Mouse (Mus musculus) MEL (cell line): Measurements from ENCODE around the gene Pidd1. TPM values are rescaled to one million over a fixed set of nuclear protein-coding genes. Genes with fewer than 3 reads are reported as not detected.

Experiments
- DNase-seq: peaks from one replicate; pipeline ENCODE4 v3.0.0; 2011; ENCODE audit warnings: low read depth, low spot score
- H3K27ac ChIP-seq: 2 replicates; pipeline ENCODE4 v1.5.1; 2012; ENCODE audit warnings: low read depth, mild to moderate bottlenecking, control low read depth, low read length, moderate library complexity; ENCODE audit not compliant: control insufficient read depth
- H3K27me3 ChIP-seq, 2 experiments: fragments of 150-350 bp in 1 of 2; sonication (generic) in 1 of 2; 2 replicates each; pipeline ENCODE4 v1.6.1; 2012; ENCODE audit warnings: low read length in 2 of 2, mild to moderate bottlenecking in 2 of 2, improper control_type of control experiment in 1 of 2, moderate library complexity in 1 of 2; ENCODE audit not compliant: insufficient read depth in 2 of 2, control insufficient read depth in 1 of 2
- H3K36me3 ChIP-seq, 2 experiments: 2 replicates each; pipeline ENCODE4 v1.6.1; 2012 to 2014; ENCODE audit warnings: low read length in 2 of 2, improper control_type of control experiment in 1 of 2, inconsistent platforms in 1 of 2, mild to moderate bottlenecking in 1 of 2; ENCODE audit not compliant: insufficient read depth in 2 of 2, control insufficient read depth in 1 of 2
- H3K4me1 ChIP-seq, 2 experiments: fragments of 150-350 bp in 1 of 2; sonication (generic) in 1 of 2; 2 replicates each; pipeline ENCODE4 v1.6.1; 2012; ENCODE audit warnings: low read length in 2 of 2, improper control_type of control experiment in 1 of 2, mild to moderate bottlenecking in 1 of 2; ENCODE audit not compliant: insufficient read depth in 2 of 2, control insufficient read depth in 1 of 2
- H3K4me3 ChIP-seq, 2 experiments: fragments of 150-350 bp in 1 of 2; sonication (generic) in 1 of 2; 2 replicates each; pipeline ENCODE4 v1.5.1; 2012; ENCODE audit warnings: low read depth in 2 of 2, low read length in 2 of 2, mild to moderate bottlenecking in 2 of 2, moderate library complexity in 2 of 2, control low read depth in 1 of 2, improper control_type of control experiment in 1 of 2; ENCODE audit not compliant: control insufficient read depth in 1 of 2, insufficient read depth in 1 of 2
- H3K79me2 ChIP-seq: 2 replicates; pipeline ENCODE4 v1.6.1; 2012; ENCODE audit warnings: mild to moderate bottlenecking, low read length, moderate library complexity; ENCODE audit not compliant: control insufficient read depth, poor library complexity, insufficient read depth
- H3K9ac ChIP-seq: 2 replicates; pipeline ENCODE4 v1.6.1; 2012; ENCODE audit warnings: low read depth, mild to moderate bottlenecking, control low read depth, low read length, moderate library complexity; ENCODE audit not compliant: control insufficient read depth, poor library complexity, severe bottlenecking
- H3K9me3 ChIP-seq: fragments of 150-350 bp; sonication (generic); replicated peaks from 2 replicates; pipeline ENCODE4 v1.6.1; 2012; ENCODE audit warnings: mild to moderate bottlenecking, low read length, improper control_type of control experiment, moderate library complexity; ENCODE audit not compliant: insufficient read depth
- BHLHE40 ChIP-seq: IDR thresholded peaks from 2 replicates; pipeline ENCODE4 v1.6.1; 2012; ENCODE audit warnings: low read depth, mild to moderate bottlenecking, inconsistent platforms, low read length, improper control_type of control experiment, borderline replicate concordance
- CHD1 ChIP-seq: IDR thresholded peaks from 2 replicates; pipeline ENCODE4 v1.6.1; 2012; ENCODE audit warnings: low read depth, mild to moderate bottlenecking, inconsistent platforms, low read length, improper control_type of control experiment
- CHD2 ChIP-seq: IDR thresholded peaks from 2 replicates; pipeline ENCODE4 v1.6.1; 2011; ENCODE audit warnings: low read length, improper control_type of control experiment
- CTCF ChIP-seq, 3 experiments: IDR thresholded peaks in 2 of 3; conservative IDR thresholded peaks in 1 of 3; 2 replicates each; pipeline ENCODE4 v1.5.1; 2011 to 2012; ENCODE audit warnings: low read length in 3 of 3, low read depth in 2 of 3, mild to moderate bottlenecking in 2 of 3, improper control_type of control experiment in 1 of 3, inconsistent platforms in 1 of 3, mixed read lengths in 1 of 3, moderate library complexity in 1 of 3; ENCODE audit not compliant: control insufficient read depth in 1 of 3, insufficient read depth in 1 of 3, poor library complexity in 1 of 3, severe bottlenecking in 1 of 3
- E2F4 ChIP-seq: IDR thresholded peaks from 2 replicates; pipeline ENCODE4 v1.6.1; 2011; ENCODE audit warnings: low read depth, low read length, improper control_type of control experiment, borderline replicate concordance
- ELF1 ChIP-seq: IDR thresholded peaks from 2 replicates; pipeline ENCODE4 v1.6.1; 2014; ENCODE audit warnings: low read depth, mild to moderate bottlenecking, inconsistent platforms, low read length, improper control_type of control experiment, moderate library complexity
- ETS1 ChIP-seq: IDR thresholded peaks from 2 replicates; pipeline ENCODE4 v1.6.1; 2012; ENCODE audit warnings: low read depth, mild to moderate bottlenecking, inconsistent platforms, low read length, improper control_type of control experiment, moderate library complexity
- GABPA ChIP-seq: IDR thresholded peaks from 2 replicates; pipeline ENCODE4 v1.6.1; 2012; ENCODE audit warnings: low read depth, mild to moderate bottlenecking, inconsistent platforms, low read length, improper control_type of control experiment, moderate library complexity
- HCFC1 ChIP-seq: IDR thresholded peaks from 2 replicates; pipeline ENCODE4 v1.6.1; 2012; ENCODE audit warnings: low read depth, mild to moderate bottlenecking, inconsistent platforms, low read length, improper control_type of control experiment, moderate library complexity
- JUND ChIP-seq: IDR thresholded peaks from 2 replicates; pipeline ENCODE4 v1.6.1; 2011; ENCODE audit warnings: low read depth, mild to moderate bottlenecking, improper control_type of control experiment, low read length
- KAT2A ChIP-seq: conservative IDR thresholded peaks from 2 replicates; pipeline ENCODE4 v1.6.1; 2012; ENCODE audit warnings: low read depth, low read length, improper control_type of control experiment, inconsistent platforms
- MAFK ChIP-seq: IDR thresholded peaks from 2 replicates; pipeline ENCODE4 v1.6.1; 2011; ENCODE audit warnings: low read depth, mild to moderate bottlenecking, low read length, improper control_type of control experiment, borderline replicate concordance
- MAX ChIP-seq: IDR thresholded peaks from 2 replicates; pipeline ENCODE4 v1.6.1; 2011; ENCODE audit warnings: low read length, improper control_type of control experiment
- MAZ ChIP-seq: IDR thresholded peaks from 2 replicates; pipeline ENCODE4 v1.6.1; 2012; ENCODE audit warnings: low read depth, mild to moderate bottlenecking, inconsistent platforms, low read length, improper control_type of control experiment
- NELFE ChIP-seq: IDR thresholded peaks from 2 replicates; pipeline ENCODE4 v1.6.1; 2011; ENCODE audit warnings: low read depth, low read length, improper control_type of control experiment
- NRF1 ChIP-seq: IDR thresholded peaks from 2 replicates; pipeline ENCODE4 v1.6.1; 2014; ENCODE audit warnings: low read depth, mild to moderate bottlenecking, inconsistent platforms, low read length, improper control_type of control experiment, moderate library complexity; ENCODE audit not compliant: poor library complexity, insufficient read depth, severe bottlenecking
- POLR2AphosphoS2 ChIP-seq: IDR thresholded peaks from 2 replicates; pipeline ENCODE4 v1.6.1; 2011; ENCODE audit warnings: low read length, improper control_type of control experiment
- SIN3A ChIP-seq: IDR thresholded peaks from 2 replicates; pipeline ENCODE4 v1.6.1; 2012; ENCODE audit warnings: low read length, improper control_type of control experiment, inconsistent platforms
- TBP ChIP-seq: IDR thresholded peaks from 2 replicates; pipeline ENCODE4 v1.8.0; 2011; ENCODE audit warnings: low read depth, low read length, improper control_type of control experiment
- TCF12 ChIP-seq: IDR thresholded peaks from 2 replicates; pipeline ENCODE4 v1.6.1; 2014; ENCODE audit warnings: low read depth, mild to moderate bottlenecking, inconsistent platforms, low read length, improper control_type of control experiment, moderate library complexity
- UBTF ChIP-seq: IDR thresholded peaks from 2 replicates; pipeline ENCODE4 v1.6.1; 2012; ENCODE audit warnings: low read depth, mild to moderate bottlenecking, inconsistent platforms, low read length, improper control_type of control experiment, moderate library complexity, borderline replicate concordance; ENCODE audit not compliant: insufficient read depth
- USF1 ChIP-seq: IDR thresholded peaks from 2 replicates; pipeline ENCODE4 v1.6.1; 2014; ENCODE audit warnings: low read depth, mild to moderate bottlenecking, inconsistent platforms, low read length, improper control_type of control experiment, moderate library complexity
- ZC3H11A ChIP-seq: IDR thresholded peaks from 2 replicates; pipeline ENCODE4 v1.6.1; 2012; ENCODE audit warnings: low read depth, mild to moderate bottlenecking, inconsistent platforms, low read length, improper control_type of control experiment
- ZKSCAN1 ChIP-seq: IDR thresholded peaks from 2 replicates; pipeline ENCODE4 v1.6.1; 2012; ENCODE audit warnings: low read depth, mild to moderate bottlenecking, inconsistent platforms, low read length, improper control_type of control experiment, moderate library complexity
- ZMIZ1 ChIP-seq: IDR thresholded peaks from 2 replicates; pipeline ENCODE4 v1.6.1; 2012; ENCODE audit warnings: low read depth, mild to moderate bottlenecking, inconsistent platforms, low read length, improper control_type of control experiment, moderate library complexity
- polyA plus RNA-seq, 2 experiments: library from polyadenylated mRNA; stranded (reverse) in 1 of 2; unstranded in 1 of 2; fragments of >175 nt in 1 of 2; fragments of >200 nt in 1 of 2; gene quantifications; 2 replicates each; pipeline versions ENCODE4 v1.2.1 to v1.2.4; 2012; ENCODE audit warnings: low replicate concordance in 2 of 2, low read depth in 1 of 2; ENCODE audit not compliant: insufficient read length in 2 of 2, insufficient read depth in 1 of 2, missing spikeins in 1 of 2
- total RNA-seq: library from RNA; depleted of rRNA; stranded (reverse); fragments of 300-350 nt; gene quantifications from 2 replicates; pipeline ENCODE4 v1.2.3, GENCODE M21; 2012

Pidd1 gene
- total and polyA plus RNA-seq, 3 experiments = 6.4 to 27.2 TPM; not detected in 1

- H3K79me2 ChIP-seq = peaks cover 22% of the 10 kb centered on the region
- H3K4me1 ChIP-seq = peaks cover 0 to 15% of the 10 kb centered on the region in 2 experiments; a peak in 2 of 4 replicates
- no peak overlapping the region for H3K4me3 ChIP-seq
- H3K9ac ChIP-seq = peak overlapping the region; percentile 83
- no peaks in the 10 kb centered on the region for H3K27me3 ChIP-seq
- no peak for DNase-seq
- TF ChIP-seq ZC3H11A (no peak), ETS1 (no peak), CHD2 (no peak), JUND (no peak), UBTF (no peak)
- no peak overlapping the region for H3K27ac ChIP-seq
- H3K9me3 ChIP-seq = no peaks in the 10 kb centered on the region
- H3K36me3 ChIP-seq = peaks cover 0 to 13% of the 10 kb centered on the region in 2 experiments; a peak in 3 of 4 replicates
Measured at GRCm38 (mm10) chr7:141442199-141442598, 1.6 kb downstream of the Pidd1 start.

GRCm38 (mm10) chr7:141441460-141441859 is 2.4 kb downstream of the Pidd1 start:
- H3K36me3 ChIP-seq = peaks cover 0 to 10% of the 10 kb centered on the region in 2 experiments; a peak in 3 of 4 replicates
- peaks cover 29% of the 10 kb centered on the region for H3K79me2 ChIP-seq
- H3K4me3 ChIP-seq = no peak overlapping the region
- TF ChIP-seq NELFE (no peak), TBP (no peak), ZMIZ1 (no peak), BHLHE40 (no peak), MAZ (no peak), KAT2A (no peak), CHD1 (no peak), USF1 (no peak), POLR2AphosphoS2 (no peak)
- TF ChIP-seq, all 39 proteins: peak for 0
- no peak for DNase-seq
- H3K4me1 ChIP-seq = peaks cover 2 to 12% of the 10 kb centered on the region in 2 experiments; a peak in 3 of 4 replicates
- no peaks in the 10 kb centered on the region for H3K9me3 ChIP-seq
- no peak overlapping the region for H3K9ac ChIP-seq
- H3K27me3 ChIP-seq = no peaks in the 10 kb centered on the region
- H3K27ac ChIP-seq = no peak overlapping the region

- Histone ChIP-seq H3K36me3 (peaks cover 0 to 16% of the 10 kb centered on the region in 2 experiments; a peak in 3 of 4 replicates), H3K4me1 (peaks cover 4 to 19% of the 10 kb centered on the region in 2 experiments; a peak in 3 of 4 replicates), H3K27ac (no peak overlapping the region), H3K79me2 (peaks cover 37% of the 10 kb centered on the region), H3K4me3 (no peak overlapping the region), H3K27me3 (no peaks in the 10 kb centered on the region), H3K9me3 (no peaks in the 10 kb centered on the region), H3K9ac (no peak overlapping the region)
- DNase-seq = peak; percentile 72
- no peak for TF ChIP-seq MAX
- 0 out of 2 replicates have a peak, but pooled peaks have one; percentile 28 for TF ChIP-seq SIN3A
- TF ChIP-seq GABPA = no peak
- TF ChIP-seq E2F4 = no peak
- TF ChIP-seq ELF1 = 0 out of 2 replicates have a peak, but pooled peaks have one; percentile 27
- TF ChIP-seq ETS1 = no peak
- no peak for TF ChIP-seq JUND
- TF ChIP-seq NELFE = no peak
- no peak for TF ChIP-seq BHLHE40
- TF ChIP-seq HCFC1 = no peak
- peak; percentile 50; the same call in 1 of the 2 replicates for TF ChIP-seq MAZ
- no peak for TF ChIP-seq ZKSCAN1
- no peak for TF ChIP-seq CHD2
- TF ChIP-seq ZC3H11A = no peak
- TF ChIP-seq MAFK = no peak
- TF ChIP-seq USF1 = no peak
- TF ChIP-seq CTCF (IDR thresholded peaks at IDR 0.05 in 2 of 3, conservative IDR thresholded peaks at IDR 0.05 in 1 of 3; ENCODE audit: control insufficient read depth in 1 of 3, insufficient read depth in 1 of 3, low read depth in 2 of 3, low read length in 3 of 3, poor library complexity in 1 of 3, severe bottlenecking in 1 of 3) = peak; percentile 79 to 82 (median 80)
- TF ChIP-seq TCF12 = no peak
- no peak for TF ChIP-seq KAT2A
- no peak for TF ChIP-seq NRF1
Measured at GRCm38 (mm10) chr7:141440613-141441012, 3.2 kb downstream of the Pidd1 start.
